Mouse (Mus musculus): ENCODE data around the gene Pcca. TPM values are rescaled to one million over a fixed set of nuclear protein-coding genes. Genes with fewer than 3 reads are reported as not detected.
A peak's percentile ranks its signal among the peaks of the same experiment; 100 is the strongest.

Gene Pcca
- total RNA-seq, 1 experiment from 2014 or later = 118 TPM

GRCm38 (mm10) chr14:122800296-122800695 lies 266.2 kb downstream of the Pcca start:
- ATAC-seq (replicated peaks; ENCODE audit: low read depth, poor library complexity, severe bottlenecking) = no peak

- ATAC-seq (replicated peaks; ENCODE audit: low read depth, poor library complexity, severe bottlenecking) = no peak
Measured at GRCm38 (mm10) chr14:122821002-122821401, 286.9 kb downstream of the Pcca start.

- ATAC-seq (replicated peaks; ENCODE audit: low read depth, poor library complexity, severe bottlenecking) = no peak
Measured at GRCm38 (mm10) chr14:122823791-122824190, 289.7 kb downstream of the Pcca start.

- ATAC-seq (replicated peaks; ENCODE audit: low read depth, poor library complexity, severe bottlenecking) = no peak
Measured at GRCm38 (mm10) chr14:122825464-122825863, 291.3 kb downstream of the Pcca start.

GRCm38 (mm10) chr14:122830433-122830832 lies 296.3 kb downstream of the Pcca start:
- ATAC-seq (replicated peaks; ENCODE audit: low read depth, poor library complexity, severe bottlenecking) = no peak

- no peak for ATAC-seq (replicated peaks; ENCODE audit: low read depth, poor library complexity, severe bottlenecking)
Measured at GRCm38 (mm10) chr14:122833666-122834065, 299.5 kb downstream of the Pcca start.

- ATAC-seq (replicated peaks; ENCODE audit: low read depth, poor library complexity, severe bottlenecking) = no peak
Measured at GRCm38 (mm10) chr14:122834753-122835152, 300.6 kb downstream of the Pcca start.

- ATAC-seq (replicated peaks; ENCODE audit: low read depth, poor library complexity, severe bottlenecking) = no peak
Measured at GRCm38 (mm10) chr14:122835487-122836190, 301.5 kb downstream of the Pcca start.

- no peak for ATAC-seq (replicated peaks; ENCODE audit: low read depth, poor library complexity, severe bottlenecking)
Measured at GRCm38 (mm10) chr14:122836221-122836620, 302.1 kb downstream of the Pcca start.

- no peak for ATAC-seq (replicated peaks; ENCODE audit: low read depth, poor library complexity, severe bottlenecking)
Measured at GRCm38 (mm10) chr14:122837018-122837417, 302.9 kb downstream of the Pcca start.

GRCm38 (mm10) chr14:122852506-122853057 lies 318.5 kb downstream of the Pcca start:
- peak; percentile 43; the same call in 1 of the 2 replicates for ATAC-seq (replicated peaks; ENCODE audit: low read depth, poor library complexity, severe bottlenecking)

GRCm38 (mm10) chr14:122859792-122860191 lies 325.7 kb downstream of the Pcca start:
- ATAC-seq (replicated peaks; ENCODE audit: low read depth, poor library complexity, severe bottlenecking) = no peak

GRCm38 (mm10) chr14:122862623-122863022 lies 328.5 kb downstream of the Pcca start:
- no peak for ATAC-seq (replicated peaks; ENCODE audit: low read depth, poor library complexity, severe bottlenecking)

GRCm38 (mm10) chr14:122865462-122866129 lies 331.5 kb downstream of the Pcca start:
- no peak; the same call in 1 of the 2 replicates for ATAC-seq (replicated peaks; ENCODE audit: low read depth, poor library complexity, severe bottlenecking)

GRCm38 (mm10) chr14:122867531-122868285 lies 333.6 kb downstream of the Pcca start:
- no peak for ATAC-seq (replicated peaks; ENCODE audit: low read depth, poor library complexity, severe bottlenecking)

- ATAC-seq (replicated peaks; ENCODE audit: low read depth, poor library complexity, severe bottlenecking) = no peak
Measured at GRCm38 (mm10) chr14:122869831-122870230, 335.7 kb downstream of the Pcca start.

GRCm38 (mm10) chr14:122871841-122872580 lies 337.9 kb downstream of the Pcca start:
- ATAC-seq (replicated peaks; ENCODE audit: low read depth, poor library complexity, severe bottlenecking) = no peak

GRCm38 (mm10) chr14:122872612-122873011 lies 338.5 kb downstream of the Pcca start:
- no peak for ATAC-seq (replicated peaks; ENCODE audit: low read depth, poor library complexity, severe bottlenecking)

- no peak for ATAC-seq (replicated peaks; ENCODE audit: low read depth, poor library complexity, severe bottlenecking)
Measured at GRCm38 (mm10) chr14:122875056-122875455, 340.9 kb downstream of the Pcca start.

GRCm38 (mm10) chr14:122875636-122876035 lies 341.5 kb downstream of the Pcca start:
- no peak for ATAC-seq (replicated peaks; ENCODE audit: low read depth, poor library complexity, severe bottlenecking)
